Mouse (Mus musculus) gastrocnemius, postnatal 14 days (tissue): ENCODE measurements around the gene Grhpr. TPM values are rescaled to one million over a fixed set of nuclear protein-coding genes. Genes with fewer than 3 reads are reported as not detected.
"Not testable (repeated sequence)": the region's sequence is repeated elsewhere in the genome, so short reads cannot be mapped to it uniquely, and the experiment has no call there.

Source experiments
- DNase-seq: peaks from one replicate; pipeline ENCODE4 v3.0.0; 2021; ENCODE audit warnings: mixed read lengths
- intact Hi-C: fragments of 180-260 bp; cut with DNase I; formaldehyde crosslinking; loops from one replicate; pipeline ENCODE4 v1.15.1; 2025; ENCODE audit warnings: low total_unique reads
- total RNA-seq, 2 experiments: library from RNA; stranded (reverse); gene quantifications; 2 replicates each; pipeline ENCODE4 v1.2.3; 2021

The Grhpr gene
- total RNA-seq, 2 experiments from 2014 or later = 35.3 to 35.6 TPM

GRCm38 (mm10) chr4:45011581-45012104 lies 30.4 kb downstream of the Grhpr start:
- intact Hi-C loops = no loop called here
- peak; percentile 71 for DNase-seq

GRCm38 (mm10) chr4:45012105-45012975 lies 31.1 kb downstream of the Grhpr start, which contains the start of gene Zbtb5:
TSS of gene Zbtb5 (minus strand) at chr4:45012412.
- intact Hi-C loops = no loop called here

DNA sequence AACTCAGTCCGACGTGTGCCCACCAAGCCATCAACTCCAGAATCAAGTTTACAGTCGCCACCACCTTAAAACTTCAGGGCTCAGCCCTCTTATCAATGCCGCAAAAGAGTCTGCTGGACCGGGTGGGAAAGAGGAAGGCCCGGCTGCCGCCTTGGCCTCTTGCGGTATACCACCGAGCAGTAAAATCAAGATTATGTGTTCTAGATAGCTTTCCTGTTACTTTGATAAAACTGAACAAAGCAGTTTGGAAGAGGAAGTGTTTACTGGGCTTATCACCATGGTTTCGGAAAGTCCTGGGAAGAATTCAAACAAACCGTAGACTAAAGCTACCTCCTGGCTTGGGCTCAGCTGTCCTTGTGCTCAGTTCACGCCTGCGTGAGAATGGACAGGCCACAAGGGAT lies 31.8 kb downstream of the Grhpr start:
- intact Hi-C loops = no loop called here
- DNase-seq = no peak

More at GRCm38 (mm10) chr4:45012105-45012975, 31.1 kb downstream of the Grhpr start, which contains the start of gene Zbtb5:
- DNase-seq = peak; percentile 99

GRCm38 (mm10) chr4:45013537-45013936 lies 32.3 kb downstream of the Grhpr start:
- intact Hi-C loops = no loop called here
- no peak for DNase-seq

- DNase-seq = no peak
- intact Hi-C loops = no loop called here
Measured at GRCm38 (mm10) chr4:45015615-45016014, 34.4 kb downstream of the Grhpr start.

- intact Hi-C loops = no loop called here
- peak; percentile 92 for DNase-seq
Measured at GRCm38 (mm10) chr4:45018452-45018980, 37.3 kb downstream of the Grhpr start, which contains the start of gene Polr1e. TSS of gene Polr1e (plus strand) at chr4:45018583.

DNA sequence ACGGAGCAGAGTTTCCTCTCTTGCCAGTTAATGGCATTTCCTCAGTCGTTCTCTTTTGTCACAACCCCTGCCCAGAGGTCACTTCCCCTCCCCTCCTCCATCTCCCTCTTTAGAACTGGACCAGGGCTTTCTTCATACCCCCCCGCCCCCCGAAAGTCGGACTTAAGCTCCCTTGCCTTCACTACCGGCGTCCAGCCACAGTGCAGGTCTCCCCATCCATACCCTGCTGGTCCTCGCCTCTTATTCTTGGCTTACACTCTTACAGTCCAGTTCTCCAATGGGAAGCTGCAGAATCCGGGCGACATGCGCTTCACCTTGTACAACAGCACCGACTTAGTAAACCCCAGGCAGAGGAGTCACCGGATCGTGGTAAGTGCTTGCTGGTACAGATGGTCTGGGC lies 37.8 kb downstream of the Grhpr start:
- intact Hi-C loops = no loop called here
- no peak for DNase-seq

DNA sequence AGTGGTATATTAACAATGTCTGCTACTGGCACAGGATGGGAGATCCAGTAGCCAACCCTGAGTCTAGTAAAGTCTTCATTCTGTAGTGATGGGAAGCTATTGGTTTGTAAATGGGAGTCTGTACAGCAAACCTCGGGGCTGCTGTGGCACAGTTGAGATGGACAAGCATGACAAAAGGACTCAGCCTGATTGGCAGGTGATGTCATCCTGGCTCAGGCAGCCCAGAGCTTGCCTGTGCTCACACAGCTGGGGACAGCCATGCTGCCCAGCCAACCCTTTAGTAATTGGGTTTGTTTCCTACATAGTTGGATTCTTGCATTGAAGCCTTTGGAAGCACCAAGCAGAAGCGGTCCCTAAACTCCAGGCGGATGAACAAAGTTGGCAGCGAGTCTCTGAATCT lies 45.3 kb downstream of the Grhpr start:
- no peak for DNase-seq
- intact Hi-C loops = loop anchor here (5.0 kb wide), 1 partner anchor 256 kb away; no protein-coding TSS in a partner anchor

GRCm38 (mm10) chr4:45032586-45032985 lies 51.4 kb downstream of the Grhpr start:
- DNase-seq = no peak
- intact Hi-C loops = no loop called here

- no peak for DNase-seq
- intact Hi-C loops = no loop called here
Measured at GRCm38 (mm10) chr4:45034693-45035628, 53.8 kb downstream of the Grhpr start.

DNA sequence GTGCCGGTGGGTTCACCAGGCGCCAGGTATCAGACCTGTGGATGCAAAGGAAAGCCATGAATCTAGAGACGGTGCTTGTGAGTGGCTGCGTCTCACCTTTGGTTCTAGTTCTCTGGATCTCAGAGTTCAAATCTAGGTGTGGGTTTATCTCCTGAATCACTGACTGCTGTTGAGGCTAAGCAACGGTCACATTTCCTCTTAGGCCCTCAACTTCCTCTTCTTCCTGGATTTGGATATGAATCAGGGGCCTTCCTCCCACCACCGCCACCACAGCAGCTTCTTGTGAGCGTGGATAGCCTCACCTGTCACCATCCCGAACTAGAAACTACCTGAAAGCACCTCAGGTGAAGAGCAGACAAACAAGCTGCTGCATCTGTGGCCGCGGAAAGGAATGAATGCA lies 54.9 kb downstream of the Grhpr start:
- intact Hi-C loops = no loop called here
- no peak for DNase-seq

DNA sequence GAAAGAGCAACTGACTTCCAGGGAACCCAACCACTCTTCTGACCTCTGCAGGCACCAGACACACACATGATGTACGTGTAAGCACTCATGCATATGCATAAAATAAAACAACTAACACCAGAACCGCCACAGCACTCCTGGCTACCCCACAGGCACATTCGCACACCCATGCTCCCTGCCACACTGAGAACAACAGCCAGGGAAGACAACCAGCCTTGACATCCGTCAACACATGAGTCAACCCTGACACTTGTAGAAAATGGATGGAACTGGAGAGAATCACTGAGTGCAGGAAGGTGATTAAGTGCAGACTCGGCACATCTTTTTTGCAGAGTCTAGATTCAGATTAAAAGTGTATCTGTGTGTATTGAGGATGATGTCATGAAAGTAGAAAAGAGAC lies 55.4 kb downstream of the Grhpr start:
- no peak for DNase-seq
- intact Hi-C loops = no loop called here

DNA sequence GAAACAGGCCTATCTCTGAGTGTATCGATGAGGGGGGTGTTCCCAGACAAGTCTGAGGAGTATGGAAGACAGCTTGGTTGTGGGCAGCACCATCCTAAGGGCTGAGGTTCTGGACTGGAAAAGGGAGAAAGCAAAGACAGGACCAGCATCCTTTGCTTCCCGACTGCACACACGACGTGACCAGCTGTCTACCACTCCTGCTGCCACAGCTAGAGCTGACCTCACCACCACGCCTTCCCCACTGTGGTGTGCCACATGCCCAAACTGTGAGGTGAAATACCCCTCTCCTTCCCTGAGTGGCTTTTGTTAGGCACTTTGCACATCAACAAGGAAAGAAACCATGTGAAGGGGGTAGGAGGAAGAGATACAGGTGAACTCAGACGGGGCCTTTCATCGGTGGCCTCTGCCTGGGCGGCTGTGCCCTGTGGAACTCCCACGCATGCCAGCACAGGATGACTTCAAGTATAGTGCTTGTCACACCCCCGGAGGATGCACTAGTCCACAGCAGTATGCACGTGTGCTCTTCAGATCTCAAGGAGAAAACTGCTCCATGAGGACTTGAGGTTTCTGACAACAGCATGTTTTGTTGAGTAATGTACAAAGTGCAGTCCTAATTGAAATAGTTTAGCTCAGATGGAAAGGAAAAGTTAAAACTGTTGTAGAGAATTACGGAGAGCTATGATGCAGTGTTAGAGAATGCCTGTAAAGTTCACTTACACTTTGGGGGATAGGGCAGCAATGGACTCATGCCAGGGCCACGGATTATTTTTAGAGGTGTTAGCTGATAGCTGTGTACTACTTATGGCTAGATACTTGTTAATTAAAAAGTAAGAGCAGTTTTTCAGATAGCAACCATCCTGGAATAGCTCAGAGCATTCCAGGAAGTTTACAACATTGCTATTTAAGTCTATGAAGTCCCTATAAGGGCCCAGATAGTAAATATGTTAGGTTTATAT lies 56.5 kb downstream of the Grhpr start:
- DNase-seq = no peak
- intact Hi-C loops = no loop called here

GRCm38 (mm10) chr4:45038879-45039278 lies 57.7 kb downstream of the Grhpr start:
- intact Hi-C loops, DNase-seq: not testable (repeated sequence)

DNA sequence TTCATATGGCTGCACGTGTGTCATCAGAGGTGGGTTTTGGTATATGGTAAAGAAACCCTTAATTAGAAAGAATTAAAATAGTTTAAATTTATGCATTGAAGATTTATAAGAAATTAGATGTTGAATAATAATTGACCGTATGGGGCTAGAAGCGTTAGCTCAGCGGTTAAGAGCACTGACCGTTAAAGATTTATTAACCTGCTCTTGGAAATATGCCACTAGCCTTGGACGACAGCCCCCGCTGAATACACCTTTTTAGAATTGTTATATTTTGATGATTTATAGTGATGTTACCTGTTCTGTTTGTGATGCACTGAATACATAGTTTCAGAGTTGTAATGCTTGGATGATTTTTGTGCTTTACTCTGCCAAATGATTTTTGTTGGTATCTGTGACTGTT lies 58.4 kb downstream of the Grhpr start:
- intact Hi-C loops, DNase-seq: not testable (repeated sequence)
